Mouse (Mus musculus) left cerebral cortex, postnatal 36 days (tissue): Measurements from ENCODE around the gene Rpl36al. TPM values are rescaled to one million over a fixed set of nuclear protein-coding genes. Genes with fewer than 3 reads are reported as not detected.
"Not testable (repeated sequence)": the region's sequence is repeated elsewhere in the genome, so short reads cannot be mapped to it uniquely, and the experiment has no call there.

Experiments
- DNase-seq, 2 experiments: peaks; one replicate each; pipeline ENCODE4 v3.0.0; 2021 to 2022; ENCODE audit warnings: low spot score in 2 of 2, mixed read lengths in 1 of 2
- intact Hi-C: fragments of 180-260 bp; cut with DNase I; formaldehyde crosslinking; loops from one replicate; pipeline ENCODE4 v1.15.1; 2025
- microRNA-seq: library from miRNA; unstranded; fragments of <30 nt; microRNA quantifications from one replicate; pipeline ENCODE4 v1.2.0, GENCODE M21; 2022
- total RNA-seq, 2 experiments: library from RNA; stranded (reverse); gene quantifications; 2 replicates each; pipeline ENCODE4 v1.2.3; 2021

Rpl36al gene
- total RNA-seq, 2 experiments from 2014 or later = 165 to 192 TPM

DNA sequence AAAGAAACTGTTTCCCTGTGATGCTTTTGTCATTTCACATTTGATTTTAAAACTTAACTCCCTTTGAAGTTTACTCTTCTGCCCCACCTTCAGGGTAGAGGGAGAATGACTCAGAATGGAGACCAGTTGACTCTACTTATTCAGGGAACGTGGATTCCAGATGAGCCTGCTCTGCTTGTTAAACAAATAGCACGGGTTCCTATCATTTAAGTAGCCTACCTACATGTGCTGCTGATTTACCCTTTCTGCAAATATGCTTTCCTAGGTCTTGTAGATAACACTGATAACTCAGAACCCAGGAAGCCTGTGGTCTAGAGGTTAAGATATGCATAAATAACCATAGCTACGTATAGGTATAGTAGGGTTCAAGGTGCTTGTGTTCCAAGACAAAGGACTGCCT lies 19.0 kb downstream of the Rpl36al start:
- no peak for DNase-seq
- intact Hi-C loops = no loop called here

DNA sequence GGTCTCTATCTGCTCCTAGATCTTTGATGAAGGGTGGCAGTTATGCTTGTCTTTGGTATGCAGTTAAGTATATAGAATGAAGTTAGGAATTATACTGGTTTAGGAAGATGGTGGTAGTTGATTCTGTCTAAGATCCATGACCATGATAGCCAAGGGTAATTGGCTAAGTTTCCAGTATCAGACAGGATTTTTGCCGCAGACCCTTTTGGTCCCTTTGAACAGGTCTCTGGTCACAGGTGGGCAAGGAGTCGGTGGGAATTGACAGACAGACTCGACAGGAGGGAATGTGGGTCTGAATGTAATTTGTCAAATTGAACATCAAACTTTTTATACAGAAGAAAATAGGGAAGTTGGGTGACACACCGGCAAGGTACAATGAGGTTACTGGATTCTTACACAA lies 20.3 kb downstream of the Rpl36al start:
- intact Hi-C loops, DNase-seq: not testable (repeated sequence)

- DNase-seq, intact Hi-C loops: not testable (repeated sequence)
These were observed 23.2 kb downstream of the Rpl36al start for GRCm38 (mm10) chr12:69160677-69161076.

DNA sequence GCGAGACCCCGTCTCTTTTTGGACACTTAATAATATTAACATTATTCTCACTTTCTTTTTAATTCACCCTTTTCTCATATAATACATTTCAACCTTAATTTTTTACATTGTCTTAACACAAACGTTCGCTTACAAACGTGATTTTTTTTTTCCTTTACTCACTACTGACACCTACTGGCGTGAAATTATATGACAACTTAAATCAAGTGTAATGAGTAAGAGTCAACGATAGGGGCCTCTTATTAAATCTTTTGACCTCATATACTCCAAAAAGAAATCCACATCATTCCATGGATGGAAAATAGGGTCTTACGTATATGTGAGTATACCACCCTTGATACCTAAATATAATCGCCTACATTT lies 24.3 kb downstream of the Rpl36al start:
- intact Hi-C loops = no loop called here
- DNase-seq = no peak

- peak; percentile 98 to 99 for DNase-seq
- intact Hi-C loops = not testable (repeated sequence)
These were observed 24.9 kb downstream of the Rpl36al start, which contains the start of gene Rps29 for GRCm38 (mm10) chr12:69158765-69159577. Gene Rps29, minus strand, starts transcription at chr12:69159186.

GRCm38 (mm10) chr12:69158366-69158764 lies 25.5 kb downstream of the Rpl36al start:
- DNase-seq = no peak
- intact Hi-C loops = no loop called here

DNA sequence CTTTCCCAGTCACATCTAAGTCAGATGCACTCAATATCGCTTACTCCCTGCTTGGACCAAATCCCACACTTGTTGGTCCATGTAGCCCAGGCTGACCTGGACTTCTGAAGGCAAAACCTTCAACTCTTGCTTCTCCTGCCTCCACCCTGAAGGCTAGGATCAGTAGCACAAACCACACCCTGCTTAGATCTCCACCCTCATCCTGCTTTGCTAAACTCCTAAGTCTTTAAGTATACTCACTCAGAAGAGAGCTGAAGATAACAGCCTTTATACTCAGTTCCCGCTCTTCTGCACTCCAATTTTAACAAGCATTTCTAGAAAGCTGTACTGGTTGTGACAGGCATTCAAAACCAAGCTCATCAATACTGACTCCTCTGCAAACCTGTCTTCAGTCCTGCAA lies 26.8 kb downstream of the Rpl36al start:
- intact Hi-C loops = no loop called here
- DNase-seq = no peak

DNA sequence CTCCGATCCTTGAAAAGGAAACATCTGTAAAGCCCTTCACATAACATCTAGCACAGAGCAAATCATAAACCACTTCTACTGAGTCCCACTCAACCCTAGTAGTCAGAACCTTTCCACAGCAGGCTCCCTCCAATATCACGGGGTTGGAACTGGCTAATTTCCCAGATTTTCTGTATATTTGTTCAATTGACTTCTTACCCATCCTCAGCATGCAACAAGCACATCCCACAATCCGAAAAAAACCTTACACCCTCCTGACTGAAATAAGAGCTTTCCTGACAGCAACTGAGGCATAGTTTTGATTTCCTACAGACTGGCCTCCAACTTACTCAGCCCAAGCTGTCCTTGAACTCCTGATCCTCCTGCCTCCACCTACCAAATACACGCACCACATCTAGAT lies 27.4 kb downstream of the Rpl36al start:
- intact Hi-C loops = no loop called here

GRCm38 (mm10) chr12:69155923-69156322 lies 28.0 kb downstream of the Rpl36al start:
- intact Hi-C loops = no loop called here
- DNase-seq = no peak

More for the DNA sequence above, 27.4 kb downstream of the Rpl36al start:
- no peak for DNase-seq

- intact Hi-C loops = no loop called here
- no peak for DNase-seq
These were observed 33.8 kb downstream of the Rpl36al start for GRCm38 (mm10) chr12:69150049-69150448.

- intact Hi-C loops = no loop called here
- no peak for DNase-seq
These were observed 36.6 kb downstream of the Rpl36al start for GRCm38 (mm10) chr12:69147166-69147735.

- intact Hi-C loops = no loop called here
- no peak for DNase-seq
These were observed 40.4 kb downstream of the Rpl36al start for GRCm38 (mm10) chr12:69143460-69143859.

- no peak for DNase-seq
- intact Hi-C loops = no loop called here
These were observed 44.0 kb downstream of the Rpl36al start for GRCm38 (mm10) chr12:69139841-69140240.

DNA sequence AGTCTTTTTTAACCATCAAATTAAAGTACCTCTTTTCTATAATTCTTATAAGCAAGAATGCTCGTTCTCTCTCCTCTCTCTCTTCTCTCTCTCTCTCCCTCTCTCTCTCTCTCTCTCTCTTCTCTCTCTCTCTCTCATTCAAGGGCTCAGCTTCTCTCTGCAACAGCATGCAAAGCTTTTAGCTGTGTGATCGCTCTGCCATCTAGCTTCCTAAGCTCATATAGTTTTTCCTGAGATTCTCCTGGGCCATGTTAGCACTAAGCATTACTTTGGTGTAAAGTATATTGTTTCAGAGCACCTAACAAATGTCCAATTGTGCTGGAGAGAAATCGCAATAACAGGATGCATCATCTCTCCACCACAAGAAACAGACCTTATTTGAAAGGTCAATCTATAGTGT lies 44.7 kb downstream of the Rpl36al start:
- no peak for DNase-seq
- intact Hi-C loops = no loop called here

Small RNA genes within 50 kb of the gene (microRNA-seq; reads per million reads assigned to microRNA genes)
- gene Gm47287 (not detected), gene Gm47295 (1.0 reads per million)

Other genes with a start within 250 kb of the Rpl36al start
- gene Rps29, start 24.9 kb downstream of the Rpl36al start, total RNA-seq = 1,000 to 10,000 TPM; 1,009 to 1,161 TPM
- not detected for gene Lrr1, start 15.3 kb downstream of the Rpl36al start, total RNA-seq
- gene Mgat2, start 74 bp upstream of the Rpl36al start, total RNA-seq = 10 to 100 TPM; 27.3 to 30.7 TPM
- 1 to 10 TPM; 2.1 to 5.6 TPM for gene Gm49383, start 13.0 kb upstream of the Rpl36al start, total RNA-seq
- gene Dnaaf2, start 14.3 kb upstream of the Rpl36al start, total RNA-seq = 1 to 10 TPM; 1.8 to 1.9 TPM
- gene Gm49384, start 20.2 kb upstream of the Rpl36al start, total RNA-seq = 1 to 10 TPM; 2.2 to 2.8 TPM
- gene Pole2, start 44.1 kb upstream of the Rpl36al start, total RNA-seq = under 1 TPM in 1 of 2 experiments, not detected in 1; 0.79 TPM
- gene Klhdc1, start 57.1 kb upstream of the Rpl36al start, total RNA-seq = 10 to 100 TPM; 19.0 to 22.5 TPM
- gene Klhdc2, start 112.6 kb upstream of the Rpl36al start, total RNA-seq = 100 to 1,000 TPM; 128 to 146 TPM
- gene Nemf, start 173.1 kb upstream of the Rpl36al start, total RNA-seq = 10 to 100 TPM; 35.9 to 53.2 TPM
- gene Arf6, start 188.1 kb upstream of the Rpl36al start, total RNA-seq = 10 to 100 TPM; 49.9 to 61.4 TPM
- 1 to 10 TPM in 1 of 2 experiments, under 1 TPM in 1; 0.93 to 1.7 TPM for gene Gm9887, start 188.4 kb upstream of the Rpl36al start, total RNA-seq